Mouse (Mus musculus) granulocyte monocyte progenitor cell, adult 5-6 weeks (primary cell): Measurements from ENCODE around the gene Gm42742. TPM values are rescaled to one million over a fixed set of nuclear protein-coding genes. Genes with fewer than 3 reads are reported as not detected.

Experiments used
- ATAC-seq: replicated peaks from 2 replicates; pipeline ENCODE4 v1.8.0; 2016; ENCODE audit warnings: mild to moderate bottlenecking, moderate TSS enrichment, inconsistent platforms; ENCODE audit not compliant: poor library complexity, severe bottlenecking
- total RNA-seq, 2 experiments: library from RNA; stranded (forward) in 1 of 2; stranded (reverse) in 1 of 2; fragments of 200-712, 200-1000 nt in 1 of 2; fragments of >200 nt in 1 of 2; fragmentation: Nextera tagmentation in 1 of 2; gene quantifications; 2 replicates each; pipeline ENCODE4 v1.2.3; 2014 to 2017

Gene Gm42742
- 2.3 and 28.3 TPM in 2 replicates for total RNA-seq (2014; fragmentation: Nextera tagmentation)
- total RNA-seq (2017): 32.7 and 35.4 TPM in 2 replicates

GRCm38 (mm10) chr7:127020901-127021562, at the start of gene Gm42742, which contains the start of gene Prrt2:
TSS of gene Gm42742 (minus strand) at chr7:127021097.
TSS of gene Prrt2 (minus strand) at chr7:127021211.
- ATAC-seq: peak; percentile 4; the same call in 1 of the 2 replicates

GRCm38 (mm10) chr7:127066317-127066716, 45.4 kb upstream of the Gm42742 start:
- no peak for ATAC-seq

DNA sequence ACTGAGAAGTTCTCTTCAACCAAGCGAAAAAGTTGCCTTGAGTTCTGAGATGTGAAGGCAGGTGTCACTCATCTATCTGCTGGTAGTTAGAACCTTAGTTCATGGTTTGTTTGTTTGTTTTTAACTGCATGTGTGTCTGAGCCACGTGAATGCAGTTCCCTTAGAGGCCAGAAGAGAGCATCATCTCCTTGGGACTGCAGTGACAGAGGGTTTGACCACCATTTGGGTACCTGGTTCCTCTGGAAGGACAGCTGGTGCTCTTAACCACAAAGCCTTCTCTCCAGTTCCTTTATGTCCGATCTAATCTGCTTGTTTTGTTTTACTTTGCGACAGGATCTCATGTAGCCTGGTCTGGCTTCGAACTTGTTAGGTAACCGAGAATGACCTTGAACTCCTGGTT, 44.6 kb upstream of the Gm42742 start:
- peak; percentile 62 for ATAC-seq

DNA sequence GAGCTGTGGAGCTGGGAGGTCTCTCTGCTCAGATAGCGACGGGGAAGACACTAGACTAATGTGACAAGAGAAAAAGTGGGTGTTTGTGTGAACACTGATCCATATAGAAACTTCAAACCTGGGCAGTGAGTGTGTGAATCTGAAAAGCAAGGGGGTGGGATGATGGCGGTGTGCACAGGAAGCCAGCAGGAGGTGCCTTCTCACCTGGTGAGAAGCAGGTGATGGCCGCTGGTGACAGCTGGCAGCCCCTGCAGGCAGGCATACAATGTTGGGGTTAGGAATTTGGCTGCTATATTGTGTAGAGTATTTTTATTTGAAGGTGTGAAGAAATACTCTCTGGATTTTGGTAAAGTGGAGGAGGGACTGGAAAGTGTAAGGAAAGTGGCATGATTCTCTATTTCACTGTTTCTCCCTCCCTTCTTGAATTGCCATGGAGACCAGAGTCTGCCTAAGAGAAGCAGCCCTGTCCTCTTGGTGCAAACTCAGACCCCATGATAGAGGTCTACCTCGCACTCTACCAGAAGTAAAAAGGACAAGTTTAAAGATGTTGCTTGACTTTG, 34.2 kb upstream of the Gm42742 start:
- ATAC-seq: no peak

DNA sequence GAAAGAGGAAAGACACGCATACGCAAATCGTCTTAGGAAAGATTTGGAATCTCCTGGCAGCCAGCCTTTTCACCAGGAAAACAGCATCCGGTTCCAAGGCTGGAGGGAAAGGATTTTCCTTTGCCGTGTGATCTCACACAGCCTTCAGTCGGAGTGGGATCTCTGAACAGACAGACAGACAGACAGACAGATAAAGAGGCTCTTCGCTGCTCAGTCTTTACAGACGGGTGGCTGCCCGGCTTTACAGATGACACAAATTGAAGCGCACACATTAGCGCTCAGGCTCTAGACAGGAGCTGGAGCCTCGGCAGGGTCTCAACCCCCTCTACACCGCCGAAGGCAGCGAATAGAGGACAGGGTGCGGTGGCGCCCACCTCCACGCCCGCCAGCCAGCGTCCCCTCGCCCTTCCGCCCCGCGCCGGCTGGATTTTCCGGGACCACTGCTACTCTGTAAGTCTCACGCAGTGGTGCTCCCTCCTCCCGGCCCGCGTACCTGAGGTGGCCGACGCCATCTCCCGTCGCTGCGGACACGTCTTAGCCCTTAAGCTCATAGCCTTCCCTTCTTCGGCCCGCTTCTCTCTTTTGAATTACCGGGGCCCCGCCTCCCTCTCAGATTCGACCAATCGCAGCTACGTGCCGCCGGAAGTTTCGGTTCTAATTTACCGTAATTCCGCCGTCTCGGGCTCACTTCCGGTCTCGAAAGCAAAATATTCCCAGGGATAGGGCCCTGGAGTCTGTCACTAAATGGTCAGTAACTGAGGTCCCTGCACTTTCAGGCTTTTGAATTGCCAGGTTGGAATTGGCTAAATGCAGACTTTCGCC, 21.2 kb upstream of the Gm42742 start, which contains the start of gene Kif22:
Gene Kif22, minus strand, starts transcription at position 621 of the 822 bp plus-strand sequence.
- peak; percentile 99 for ATAC-seq

DNA sequence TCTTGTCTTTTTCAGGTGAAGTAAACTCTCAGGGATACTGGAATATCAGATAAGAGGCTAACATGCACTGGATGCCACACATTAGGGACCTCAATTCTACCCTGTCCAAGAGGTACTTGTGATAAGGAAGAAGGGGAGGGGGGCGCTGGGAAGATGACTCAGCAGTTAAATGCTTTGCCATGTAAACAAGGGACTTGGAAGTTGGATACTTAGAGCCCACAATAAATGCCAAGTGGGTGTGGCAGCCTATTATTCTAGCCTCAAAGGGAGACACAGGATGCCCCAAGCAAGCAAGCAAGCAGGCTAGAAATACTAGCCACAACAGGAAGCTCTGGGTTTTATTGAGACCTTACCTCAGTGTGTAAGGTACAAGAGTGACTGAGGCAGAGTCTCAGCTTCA, 10.3 kb upstream of the Gm42742 start:
- ATAC-seq: no peak

DNA sequence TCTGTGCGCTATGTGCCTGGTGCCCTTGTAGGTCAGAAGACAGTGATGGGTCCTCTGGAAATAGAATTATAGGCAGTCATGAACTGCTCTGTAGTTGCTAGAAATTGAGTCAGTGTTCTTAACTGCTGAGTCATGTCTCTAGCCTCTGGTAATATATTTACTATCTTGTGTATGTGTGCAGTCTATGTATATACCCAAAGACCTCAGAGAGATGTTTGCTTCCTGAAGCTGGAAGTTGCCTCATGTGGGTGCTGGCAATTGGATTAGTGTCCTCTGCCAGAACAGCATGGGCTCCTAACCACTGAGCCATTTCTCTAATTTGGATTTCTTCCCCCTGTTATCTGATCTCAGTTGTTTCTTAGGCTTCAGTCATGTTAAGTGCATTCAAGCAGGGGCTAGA, 9.3 kb upstream of the Gm42742 start:
- no peak for ATAC-seq

DNA sequence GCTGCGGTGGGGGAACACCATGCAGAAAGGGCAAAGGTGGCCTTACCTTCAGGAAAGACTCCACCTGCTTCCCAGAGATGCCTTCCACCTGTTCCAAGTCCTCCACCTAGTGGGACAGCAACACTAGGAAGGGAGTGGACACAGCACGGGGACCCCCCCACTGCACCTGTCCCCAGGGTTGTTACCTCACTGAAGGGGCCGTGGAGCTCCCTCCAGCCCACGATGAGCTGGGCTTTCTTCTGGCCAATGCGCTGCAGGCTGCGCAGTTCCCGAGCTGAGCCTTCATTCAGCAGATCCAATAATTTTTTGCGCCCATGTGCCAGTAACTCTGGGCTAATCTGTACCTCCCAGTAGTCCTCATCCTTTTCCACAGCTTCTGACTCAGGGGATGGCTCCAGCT, 7.0 kb upstream of the Gm42742 start:
- no peak for ATAC-seq

DNA sequence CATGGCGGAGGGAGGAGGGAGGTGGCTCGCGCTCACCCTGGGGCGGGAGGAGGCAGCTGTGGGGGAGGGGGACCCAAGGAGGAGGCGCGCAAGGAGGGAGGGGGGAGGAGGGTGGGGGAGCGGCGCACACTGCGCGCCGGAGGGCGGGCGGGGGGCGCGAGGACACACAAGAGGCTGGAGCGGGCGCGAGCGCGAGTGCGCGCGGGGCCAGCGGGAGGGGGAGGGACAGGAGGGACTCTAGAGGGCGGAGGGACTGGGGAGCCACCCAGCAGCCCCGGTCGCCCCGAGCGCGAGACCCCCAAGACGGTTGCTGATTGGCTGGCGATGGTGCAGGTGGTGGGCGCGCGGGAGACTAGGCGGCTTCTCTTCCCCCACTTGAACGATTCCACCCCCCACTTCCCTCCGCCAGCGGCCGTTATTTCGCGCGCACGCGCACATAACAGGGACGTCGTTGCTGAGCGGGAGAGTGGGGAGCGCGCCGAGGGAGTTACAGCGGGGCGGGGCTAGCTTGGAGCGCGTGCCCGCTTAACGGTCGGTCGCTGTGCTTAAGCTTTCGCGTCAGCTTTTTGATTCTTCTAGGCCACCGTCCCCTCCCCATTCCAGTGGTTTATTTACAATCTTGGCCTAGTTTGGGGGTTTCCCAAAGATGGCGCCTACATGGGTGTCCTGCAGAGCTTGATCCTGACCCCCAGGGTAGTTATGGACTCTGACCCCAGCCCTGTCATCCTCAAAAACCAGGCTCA, 6.3 kb upstream of the Gm42742 start, which contains the start of gene Maz:
Gene Maz, minus strand, starts transcription at position 54 of the 743 bp plus-strand sequence.
- ATAC-seq: peak; percentile 78

GRCm38 (mm10) chr7:127026616-127026983, 5.7 kb upstream of the Gm42742 start:
- 0 out of 2 replicates have a peak, but pooled peaks have one; percentile 0 for ATAC-seq

DNA sequence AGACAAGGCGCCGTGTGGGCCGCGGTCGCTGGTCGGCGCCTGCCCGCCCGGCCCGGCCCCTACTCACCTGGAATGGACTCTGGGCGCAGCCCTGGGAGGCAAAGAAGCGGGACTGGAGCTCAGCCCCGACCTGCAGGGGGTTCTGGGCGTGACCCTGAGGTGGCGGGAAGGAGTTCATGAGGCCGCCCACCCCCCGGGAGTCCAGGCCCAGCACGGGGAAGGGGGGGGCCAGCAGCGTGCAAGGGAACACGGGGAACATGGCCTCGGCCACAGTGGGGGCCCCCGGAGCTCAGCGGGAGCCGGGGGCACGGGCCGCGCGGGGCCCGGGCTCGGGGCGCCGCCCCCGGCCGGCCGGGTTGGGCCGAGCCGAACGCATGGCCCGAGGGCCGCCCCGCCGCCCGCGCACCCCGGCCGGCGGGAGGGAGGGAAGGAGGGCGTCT, 5.3 kb upstream of the Gm42742 start:
- peak; percentile 11; the same call in 1 of the 2 replicates for ATAC-seq

- ATAC-seq: no peak
Measured at GRCm38 (mm10) chr7:127025556-127026160, 4.8 kb upstream of the Gm42742 start.

GRCm38 (mm10) chr7:127024755-127025555, 4.1 kb upstream of the Gm42742 start:
- ATAC-seq: peak; percentile 30

- ATAC-seq: no peak
Measured at GRCm38 (mm10) chr7:127023896-127024690, 3.2 kb upstream of the Gm42742 start.

- no peak for ATAC-seq
Measured at GRCm38 (mm10) chr7:127023272-127023691, 2.4 kb upstream of the Gm42742 start.

DNA sequence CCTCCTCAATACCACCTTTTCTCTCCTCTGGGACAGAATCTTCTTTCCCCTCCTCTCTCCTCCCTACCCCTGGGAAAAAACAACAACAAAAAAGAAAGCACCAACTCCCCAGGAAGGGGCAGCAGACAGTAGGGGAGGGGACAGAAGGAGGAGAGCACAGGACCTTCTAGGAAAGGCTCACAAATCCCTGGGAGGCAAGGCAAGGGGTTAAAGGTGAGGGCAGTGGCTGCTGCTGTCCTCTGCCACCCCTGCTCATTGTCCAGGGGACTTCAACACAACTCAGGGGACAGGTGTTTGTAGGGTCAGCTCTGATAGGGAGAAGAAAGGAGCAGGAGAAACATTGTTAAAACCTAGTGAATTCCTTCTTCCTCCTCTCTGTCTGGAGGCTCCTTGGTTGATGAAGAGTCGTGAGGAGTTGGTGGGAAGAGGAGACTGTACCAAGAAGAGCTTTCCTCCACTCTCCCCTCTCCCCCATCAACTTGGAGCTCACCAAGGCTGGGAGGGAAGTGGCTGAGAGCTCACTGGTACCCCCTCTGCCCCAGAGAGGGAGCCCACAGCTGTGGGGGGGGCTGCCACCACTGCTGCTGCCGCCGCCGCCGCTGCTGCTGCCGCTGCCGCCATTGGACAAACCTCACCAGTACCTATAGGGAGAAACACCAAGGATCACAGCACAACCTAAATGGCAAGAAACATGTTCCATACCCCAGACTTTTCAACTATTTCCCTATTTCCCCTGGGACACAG, 1.8 kb upstream of the Gm42742 start:
- ATAC-seq: no peak
